ENCODE assay signal across 8 mouse cellular contexts in the genomic region with DNA sequence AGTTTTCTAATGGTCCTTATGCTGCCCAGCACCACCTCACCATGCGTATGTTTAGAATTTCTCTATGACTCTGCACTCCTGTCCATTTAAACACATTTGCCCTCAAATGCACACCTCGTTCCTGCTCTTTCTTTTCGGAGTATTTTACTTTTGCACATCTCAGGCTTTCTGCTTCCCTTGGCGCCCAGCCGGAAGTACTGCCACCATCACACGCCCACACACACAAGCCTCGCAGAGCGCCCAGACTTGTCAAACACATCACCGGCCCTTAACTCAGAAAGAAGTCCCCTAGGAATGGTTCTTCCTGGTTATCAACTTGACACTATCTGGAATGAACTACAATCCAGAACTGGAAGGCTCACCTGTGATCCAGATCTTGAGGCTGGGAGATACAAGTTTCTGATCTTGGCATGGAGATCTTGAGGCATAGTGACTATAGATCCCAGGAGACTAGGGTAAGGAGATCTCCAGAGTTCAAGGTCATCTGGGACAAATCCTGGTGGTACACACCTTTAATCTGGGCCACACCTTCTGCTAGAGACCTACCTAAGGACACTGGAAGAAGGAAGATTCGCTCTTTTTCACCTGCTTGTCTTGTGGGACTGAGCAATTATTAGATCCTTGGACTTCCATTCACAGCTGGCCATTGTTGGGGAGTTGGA. TPM values are rescaled to one million over a fixed set of nuclear protein-coding genes. Genes with fewer than 3 reads are reported as not detected.
DNase-seq lines count a peak whose midpoint lies in the region; ATAC-seq and TF ChIP-seq lines count a peak whose summit lies in the region.

No protein-coding gene starts in this region.

- H3K9ac ChIP-seq in forebrain, postnatal 0 days = peak overlapping the region; percentile 3; the same call in 1 of the 2 replicates
- no peak overlapping the region for H3K9ac ChIP-seq in liver, postnatal 0 days (replicated peaks)

- H3K9me3 ChIP-seq in forebrain, postnatal 0 days (ENCODE audit: low read length) = no peaks in the 10 kb centered on the region
- no peaks in the 10 kb centered on the region for H3K9me3 ChIP-seq in liver, postnatal 0 days (ENCODE audit: low read length)

- peaks cover 4% of the 10 kb centered on the region; the same call in 1 of the 2 replicates for H3K4me1 ChIP-seq in forebrain, postnatal 0 days (ENCODE audit: insufficient read depth)
- peaks cover 9% of the 10 kb centered on the region; the same call in 1 of the 2 replicates for H3K4me1 ChIP-seq in liver, postnatal 0 days (ENCODE audit: insufficient read depth)

- peak overlapping the region; percentile 84 for H3K4me3 ChIP-seq in forebrain, postnatal 0 days (ENCODE audit: low read depth, low read length)
- H3K4me3 ChIP-seq in liver, postnatal 0 days (ENCODE audit: low read depth, low read length) = peak overlapping the region; percentile 56

- no peaks in the 10 kb centered on the region for H3K27me3 ChIP-seq in forebrain, postnatal 0 days (ENCODE audit: insufficient read depth, low read length)
- H3K27me3 ChIP-seq in liver, postnatal 0 days (ENCODE audit: insufficient read depth, low read length) = no peaks in the 10 kb centered on the region

- no peak for TF ChIP-seq EP300 in liver, postnatal 0 days (IDR thresholded peaks at IDR 0.05; ENCODE audit: low read depth)

- DNase-seq in cerebellum, adult 9-10 months = peak; percentile 42
- no peak for DNase-seq in cerebellum, adult 11 months
- DNase-seq in right cerebral cortex, adult 18-20 months = peak; percentile 59
- DNase-seq in right cerebral cortex, adult 2 months (ENCODE audit: low spot score in 2 of 2) = no peak
- DNase-seq in forebrain, postnatal 0 days = no peak
- DNase-seq in liver, postnatal 0 days = no peak
- DNase-seq in B cell, adult 2 months = no peak
- no peak for DNase-seq in cerebellum, adult 8-10 months

- TF ChIP-seq CTCF in forebrain, postnatal 0 days (IDR thresholded peaks at IDR 0.05; ENCODE audit: low read depth) = no peak
- no peak for TF ChIP-seq CTCF in liver, postnatal 0 days (IDR thresholded peaks at IDR 0.05; ENCODE audit: low read depth)

- H3K27ac ChIP-seq in forebrain, postnatal 0 days (ENCODE audit: low read depth, low read length) = no peak overlapping the region
- H3K27ac ChIP-seq in liver, postnatal 0 days (ENCODE audit: low read depth) = peak overlapping the region; percentile 58; the same call in 1 of the 2 replicates

- no peaks in the 10 kb centered on the region for H3K36me3 ChIP-seq in forebrain, postnatal 0 days (ENCODE audit: insufficient read depth)
- H3K36me3 ChIP-seq in liver, postnatal 0 days (replicated peaks; ENCODE audit: insufficient read depth, low read length) = no peaks in the 10 kb centered on the region

- peak overlapping the region; percentile 48 for H3K4me2 ChIP-seq in forebrain, postnatal 0 days (ENCODE audit: low read depth)
- peak overlapping the region; percentile 81 for H3K4me2 ChIP-seq in liver, postnatal 0 days (ENCODE audit: low read depth, low read length)

- 9% methylated on average over 10 of the region's 10 CpGs for WGBS in forebrain, postnatal 0 days
- WGBS in liver, postnatal 0 days (ENCODE audit: insufficient replicate concordance) = 7% methylated on average over 10 of the region's 10 CpGs

- no peak for ATAC-seq in forebrain, postnatal 0 days
- ATAC-seq in liver, postnatal 0 days = peak; percentile 9

RNA-seq across cellular contexts. Expression of a gene that starts 10.4 kb away (rescaled TPM):
- 1.7 and 2.4 TPM in 2 replicates for total RNA-seq in forebrain, postnatal 0 days (2014; rRNA removed)
- 11.7 and 13.7 TPM in 2 replicates for polyA plus RNA-seq in forebrain, postnatal 0 days (2015; fragmentation: Nextera tagmentation; extraction: Ambion mirVana)
- polyA plus RNA-seq in liver, postnatal 0 days (2015; fragmentation: Nextera tagmentation; extraction: Ambion mirVana) = 0.90 and 1.5 TPM in 2 replicates

RNA-seq across cellular contexts. Expression of a gene that starts 38.6 kb away (rescaled TPM):
- 13.5 and 14.9 TPM in 2 replicates for total RNA-seq in forebrain, postnatal 0 days (2014; rRNA removed)
- 13.9 and 14.6 TPM in 2 replicates for polyA plus RNA-seq in forebrain, postnatal 0 days (2015; fragmentation: Nextera tagmentation; extraction: Ambion mirVana)
- polyA plus RNA-seq in liver, postnatal 0 days (2015; fragmentation: Nextera tagmentation; extraction: Ambion mirVana) = 40.3 and 41.8 TPM in 2 replicates

RNA-seq across cellular contexts. Expression of a gene that starts 47.1 kb away (rescaled TPM):
- 195 and 197 TPM in 2 replicates for total RNA-seq in forebrain, postnatal 0 days (2014; rRNA removed)
- 285 and 302 TPM in 2 replicates for polyA plus RNA-seq in forebrain, postnatal 0 days (2015; fragmentation: Nextera tagmentation; extraction: Ambion mirVana)
- 207 and 212 TPM in 2 replicates for polyA plus RNA-seq in liver, postnatal 0 days (2015; fragmentation: Nextera tagmentation; extraction: Ambion mirVana)

RNA-seq across cellular contexts. Expression of a gene that starts 47.2 kb away (rescaled TPM):
- 0.38 TPM in 1 of 2 replicates, not detected in the other for total RNA-seq in forebrain, postnatal 0 days (2014; rRNA removed)
- polyA plus RNA-seq in forebrain, postnatal 0 days (2015; fragmentation: Nextera tagmentation; extraction: Ambion mirVana) = 0.30 and 0.67 TPM in 2 replicates
- 0.05 and 0.12 TPM in 2 replicates for polyA plus RNA-seq in liver, postnatal 0 days (2015; fragmentation: Nextera tagmentation; extraction: Ambion mirVana)

Comparison
In these comparisons a context has a peak if more than half of its experiments do, and no peak if none do; other contexts are left out.
1. DNase-seq: peak in cerebellum, adult 9-10 months (single experiment) and right cerebral cortex, adult 18-20 months (single experiment); none in cerebellum, adult 11 months (single experiment), right cerebral cortex, adult 2 months (0 of 2), forebrain, postnatal 0 days (single experiment), liver, postnatal 0 days (single experiment), B cell, adult 2 months (0 of 2) and cerebellum, adult 8-10 months (single experiment).